Mouse (Mus musculus) CD8-positive naive resting alpha-beta T cell, adult 2 months (primary cell): Measurements from ENCODE around the gene Mtmr11.

Experiments used
- DNase-seq, 2 experiments: peaks; one replicate each; pipeline ENCODE4 v3.0.0; 2022; ENCODE audit warnings: low read depth in 2 of 2, low spot score in 2 of 2

Mtmr11 gene

GRCm38 (mm10) chr3:96161869-96162840 lies at the start of gene Mtmr11:
Mtmr11 (plus strand) TSS chr3:96162004.
- DNase-seq = no peak

DNA sequence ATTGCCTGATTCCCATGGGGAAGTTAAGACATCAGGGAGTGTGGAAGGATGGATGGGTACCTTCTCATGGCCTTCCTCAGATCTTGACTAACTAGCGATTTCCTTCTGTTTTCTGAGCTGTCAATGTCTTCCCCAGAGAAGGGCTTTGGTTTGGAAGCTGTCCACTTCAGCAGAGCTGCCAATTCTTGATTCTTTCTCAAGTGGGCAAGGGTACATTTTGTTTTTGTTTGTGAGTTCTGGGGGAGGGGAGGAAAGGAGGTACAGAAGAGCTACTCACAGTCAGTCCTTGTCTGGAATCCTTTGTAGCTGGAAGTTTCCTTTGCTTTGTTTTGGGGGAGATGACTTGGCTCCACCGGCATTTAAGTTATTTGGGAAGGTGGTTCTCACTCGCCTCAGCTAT lies 48.6 kb upstream of the Mtmr11 start:
- DNase-seq = no peak

GRCm38 (mm10) chr3:96118142-96118541 lies 43.7 kb upstream of the Mtmr11 start:
- no peak for DNase-seq

DNA sequence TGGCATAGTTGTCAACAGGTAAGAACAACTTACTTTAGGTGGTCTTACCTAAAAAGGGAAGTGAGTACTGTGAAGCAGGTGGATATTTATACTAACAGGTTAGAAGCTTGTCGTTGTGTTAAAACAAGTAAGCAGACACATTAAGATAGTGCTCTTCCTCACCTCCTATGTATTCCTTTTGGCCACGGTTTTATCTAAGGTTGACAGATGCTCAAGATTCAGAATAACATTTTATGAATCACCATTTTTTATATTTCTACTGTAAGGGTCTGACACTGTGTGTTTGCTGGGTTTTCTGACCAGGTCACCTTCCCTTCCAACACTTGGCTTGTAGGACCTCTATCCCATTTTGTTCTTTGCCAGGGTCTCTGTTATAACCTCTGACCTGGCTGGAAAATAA lies 43.1 kb upstream of the Mtmr11 start:
- no peak for DNase-seq

DNA sequence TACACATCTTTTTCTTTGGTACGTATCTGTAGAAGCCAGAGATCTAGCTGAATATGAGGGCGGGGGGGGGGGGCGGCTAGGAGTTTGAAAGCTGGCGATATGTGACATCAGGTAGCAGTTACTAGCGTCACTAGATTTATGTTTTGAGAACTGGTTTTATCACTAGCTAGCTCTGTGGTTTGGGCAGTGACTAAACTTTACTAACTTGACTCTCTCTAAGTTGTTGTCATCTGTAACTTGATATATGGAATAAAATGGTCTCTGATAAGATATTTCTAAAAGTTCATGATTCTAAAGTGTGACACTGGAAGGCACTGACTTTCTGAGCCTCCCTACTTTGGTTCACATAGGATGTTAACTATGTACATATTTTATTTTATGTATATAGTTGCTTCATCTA lies 37.6 kb upstream of the Mtmr11 start:
- DNase-seq = no peak

- no peak for DNase-seq
These were observed 33.7 kb upstream of the Mtmr11 start for GRCm38 (mm10) chr3:96128128-96128527.

GRCm38 (mm10) chr3:96132478-96132877 lies 29.3 kb upstream of the Mtmr11 start:
- no peak for DNase-seq

GRCm38 (mm10) chr3:96133327-96133905 lies 28.4 kb upstream of the Mtmr11 start:
- no peak for DNase-seq

- no peak for DNase-seq
These were observed 26.8 kb upstream of the Mtmr11 start for GRCm38 (mm10) chr3:96135011-96135410.

GRCm38 (mm10) chr3:96147950-96148349 lies 13.9 kb upstream of the Mtmr11 start:
- DNase-seq = peak; percentile 48 to 65

- no peak for DNase-seq
These were observed 10.0 kb upstream of the Mtmr11 start for GRCm38 (mm10) chr3:96151836-96152235.

- no peak for DNase-seq
These were observed 9.2 kb upstream of the Mtmr11 start for GRCm38 (mm10) chr3:96152611-96153010.

- no peak for DNase-seq
These were observed 6.3 kb upstream of the Mtmr11 start for GRCm38 (mm10) chr3:96155501-96155900.

DNA sequence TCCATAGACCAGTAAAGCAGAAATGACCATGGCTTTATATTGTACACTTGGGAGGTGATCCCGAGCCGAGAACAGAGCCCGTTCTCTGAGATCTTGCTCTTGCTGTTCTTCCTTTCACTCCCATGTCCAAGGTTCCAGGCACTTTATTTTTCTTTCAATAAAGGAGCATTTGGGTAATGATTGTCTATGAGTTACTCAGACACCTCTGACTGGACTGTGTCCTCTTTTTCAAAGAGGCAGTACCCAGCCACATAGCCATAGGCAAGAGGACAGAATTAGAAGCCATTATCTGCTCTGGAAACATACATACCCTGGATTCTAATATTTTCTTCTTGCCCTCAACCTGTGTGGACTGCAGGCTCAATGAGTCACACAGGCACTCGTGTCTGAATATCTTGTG lies 2.0 kb upstream of the Mtmr11 start:
- DNase-seq = no peak

GRCm38 (mm10) chr3:96160222-96160802 lies 1.5 kb upstream of the Mtmr11 start:
- DNase-seq = no peak

GRCm38 (mm10) chr3:96160803-96161516 lies 844 bp upstream of the Mtmr11 start:
- DNase-seq = no peak

DNA sequence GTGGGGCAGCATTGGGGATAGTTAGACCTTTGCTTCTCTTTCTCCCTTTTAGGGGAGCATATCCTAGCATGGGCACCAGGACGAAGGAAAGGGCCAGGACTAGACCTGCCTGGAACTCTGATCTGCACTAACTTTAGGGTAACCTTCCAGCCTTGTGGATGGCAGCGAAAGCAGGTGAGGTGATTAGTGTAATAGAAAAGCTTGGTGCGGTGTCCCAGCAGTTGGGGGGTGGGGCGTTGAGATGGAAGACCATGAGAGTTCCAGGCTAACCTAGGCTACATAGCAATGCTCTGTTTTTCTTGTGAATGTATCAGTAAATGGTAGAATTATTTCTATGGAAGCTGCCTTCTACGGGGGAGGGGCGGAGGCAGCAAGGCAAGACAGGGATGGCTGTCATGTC lies 1.2 kb downstream of the Mtmr11 start:
- no peak for DNase-seq

GRCm38 (mm10) chr3:96168466-96169158 lies 6.8 kb downstream of the Mtmr11 start:
- no peak for DNase-seq

DNA sequence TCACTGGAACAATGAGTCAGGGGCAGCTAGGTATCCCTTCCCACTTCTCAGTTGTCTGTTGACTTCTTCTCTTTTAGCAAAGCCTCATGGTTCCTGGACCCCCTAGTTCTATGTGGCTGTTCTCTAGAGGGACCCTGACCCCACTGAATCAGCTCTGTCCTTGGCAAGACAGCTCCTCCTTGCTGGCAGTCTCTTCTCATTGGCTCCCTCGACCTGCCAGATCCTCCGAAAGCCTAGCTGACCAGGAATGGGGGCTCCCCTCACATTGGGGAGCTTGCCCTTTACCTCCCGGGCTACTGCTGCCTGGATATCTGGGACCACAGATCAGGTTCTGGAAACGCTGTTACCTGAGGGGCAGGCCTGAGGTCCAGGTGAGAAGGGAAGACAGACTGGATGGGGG lies 8.5 kb downstream of the Mtmr11 start:
- DNase-seq = no peak

DNA sequence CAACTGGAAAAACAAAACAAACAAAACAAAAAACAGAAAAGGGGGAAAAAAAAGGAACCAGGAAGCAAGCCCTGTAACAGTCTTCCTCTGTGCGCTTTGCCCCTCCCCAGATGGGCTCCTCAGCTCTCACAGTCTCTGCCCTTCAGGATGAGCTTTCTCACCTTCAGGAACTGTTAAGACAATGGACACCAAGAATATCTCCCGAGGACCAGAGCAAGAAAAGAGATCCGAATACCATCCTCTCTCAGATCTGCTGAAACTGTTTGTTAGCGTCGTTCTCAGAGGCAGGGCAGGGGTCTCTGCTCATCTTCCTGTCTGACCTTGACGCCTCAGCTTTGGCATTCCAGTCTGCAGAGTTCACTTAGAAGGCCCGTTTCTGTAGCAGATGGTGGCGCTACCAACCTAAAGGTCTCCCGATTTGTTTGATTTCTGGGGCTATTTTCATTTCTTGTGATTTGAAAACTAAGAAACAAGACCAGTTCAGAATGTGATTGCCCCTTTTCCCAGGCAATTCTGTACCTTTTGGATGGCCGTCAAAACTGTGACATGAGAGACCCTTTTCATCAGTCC lies 9.3 kb downstream of the Mtmr11 start:
- no peak for DNase-seq
